Mouse (Mus musculus) testis, adult 2 months (tissue): ENCODE measurements around the gene Mrgbp.

Experiments
- CTCF ChIP-seq: fragments of 200-500 bp; IDR thresholded peaks from 2 replicates; pipeline ENCODE4 v1.5.1; 2012; ENCODE audit warnings: low read depth, mild to moderate bottlenecking, inconsistent platforms, low read length, moderate library complexity; ENCODE audit not compliant: control insufficient read depth, insufficient read depth, insufficient replicate concordance
- POLR2A ChIP-seq: fragments of 200-500 bp; IDR thresholded peaks from 2 replicates; pipeline ENCODE4 v1.6.1; 2012; ENCODE audit warnings: low read depth, mild to moderate bottlenecking, inconsistent platforms, low read length, moderate library complexity; ENCODE audit not compliant: control insufficient read depth

DNA sequence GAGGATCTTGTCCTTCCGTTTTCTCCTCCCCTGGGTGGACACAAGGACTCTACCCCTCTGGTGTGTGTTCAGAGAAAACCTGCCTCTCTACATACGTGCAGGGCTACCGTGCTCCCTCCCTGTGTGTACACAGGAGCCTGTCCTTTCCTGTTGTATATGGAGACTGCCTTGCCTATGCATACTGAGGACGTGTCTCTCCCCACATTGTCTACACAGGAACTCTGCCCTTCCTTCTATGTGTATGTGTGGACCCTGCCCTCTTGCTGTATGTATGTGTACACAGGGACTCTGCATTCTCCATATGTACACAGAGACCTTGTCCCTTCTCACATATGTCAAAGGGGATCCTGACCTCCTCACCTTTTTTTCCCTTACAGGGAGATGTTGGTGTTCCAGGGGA, 29.2 kb downstream of the Mrgbp start:
- no peak for TF ChIP-seq CTCF
- no peak for TF ChIP-seq POLR2A
